Mouse (Mus musculus): ENCODE measurements around the gene Nfx1.

- TF ChIP-seq CTCF (IDR thresholded peaks at IDR 0.05) (no peak), POLR2A (IDR thresholded peaks at IDR 0.05; ENCODE audit: insufficient read depth, low read depth, low read length) (no peak), EP300 (IDR thresholded peaks at IDR 0.05; ENCODE audit: insufficient read depth, low read depth, low read length) (no peak)
Measured at GRCm38 (mm10) chr4:40969161-40969560, 1.5 kb upstream of the Nfx1 start.
